Mouse (Mus musculus) kidney, adult 2 months (tissue): ENCODE measurements around the gene Olfr774.

Source experiments
- CTCF ChIP-seq: fragments of 200-500 bp; conservative IDR thresholded peaks from 2 replicates; pipeline ENCODE4 v1.5.1; 2011; ENCODE audit warnings: low read depth, mild to moderate bottlenecking, control low read depth, low read length, moderate library complexity, mixed read lengths; ENCODE audit not compliant: insufficient read depth, insufficient read length
- POLR2A ChIP-seq: fragments of 200-500 bp; IDR thresholded peaks from one replicate; pipeline ENCODE4 v1.6.1; 2011; ENCODE audit warnings: low read depth, low read length, control low read depth

DNA sequence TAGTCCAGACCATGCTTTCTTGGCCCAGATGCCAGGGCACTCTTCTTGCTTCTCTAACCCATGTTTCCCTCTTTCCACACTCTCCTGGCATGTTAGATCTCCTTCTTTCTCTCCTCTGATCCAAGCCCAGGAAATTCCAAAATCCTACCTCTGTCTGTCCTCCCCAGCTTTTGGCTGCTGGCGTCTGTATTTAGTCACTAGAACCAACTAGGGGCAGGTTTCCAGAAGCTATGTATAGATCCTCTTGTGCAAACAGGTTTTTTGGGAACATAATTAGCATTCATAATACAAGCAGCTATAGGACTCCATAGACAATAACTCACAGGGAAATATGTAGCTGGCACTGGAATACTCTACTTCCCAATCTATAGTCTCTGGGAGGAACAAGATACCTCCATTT lies 5.3 kb upstream of the Olfr774 start:
- TF ChIP-seq CTCF (no peak), POLR2A (no peak)
